ENCODE assay signal across 11 mouse cellular contexts in genomic region chr1:51622181-51622862, GRCm38 (mm10).
"Had no signal": no experiment of that assay in that cellular context is flagged by ENCODE, and none has a peak within 500 bp of the region (broad histone marks: within the 10 kb centered on the region; RNA-seq: fewer than 3 reads in every experiment).

No protein-coding gene starts in this region.

- H3K9me3 ChIP-seq: limb, embryonic 15.5 days; liver, embryonic 12.5 days; neural tube, embryonic 15.5 days had no signal

- H3K9ac ChIP-seq: limb, embryonic 15.5 days; liver, embryonic 12.5 days; lung, embryonic 14.5 days; neural tube, embryonic 15.5 days had no signal

- H3K4me3 ChIP-seq: limb, embryonic 15.5 days; liver, embryonic 12.5 days; myocyte; neural tube, embryonic 15.5 days had no signal

- H3K36me3 ChIP-seq: limb, embryonic 15.5 days; liver, embryonic 12.5 days; neural tube, embryonic 15.5 days had no signal

- H3K4me2 ChIP-seq: limb, embryonic 15.5 days; liver, embryonic 12.5 days; lung, embryonic 14.5 days; neural tube, embryonic 15.5 days had no signal

- DNase-seq: kidney, postnatal 10 days; lung, embryonic 14.5 days; lung, postnatal 10 days; lung, postnatal 4 days; right cerebral cortex, adult 18-20 months; right cerebral cortex, postnatal 25 days; thymus, postnatal 4 days had no signal

- H3K27ac ChIP-seq: limb, embryonic 15.5 days; liver, embryonic 12.5 days; neural tube, embryonic 15.5 days had no signal

- H3K4me1 ChIP-seq: liver, embryonic 12.5 days had no signal

- H3K27me3 ChIP-seq: limb, embryonic 15.5 days; liver, embryonic 12.5 days; neural tube, embryonic 15.5 days had no signal

- ATAC-seq: liver, embryonic 12.5 days had no signal
